In genomic region chr11:108342781-108343768, GRCm38 (mm10) we compare ENCODE assay signal across 8 mouse cellular contexts. TPM values are rescaled to one million over a fixed set of nuclear protein-coding genes. Genes with fewer than 3 reads are reported as not detected.
DNase-seq lines count a peak whose midpoint lies in the region; ATAC-seq lines count a peak whose summit lies in the region.

Apoh (plus strand) TSS chr11:108343354.

- no peaks in the 10 kb centered on the region for H3K9me3 ChIP-seq in hindbrain, embryonic 14.5 days (ENCODE audit: control insufficient read depth, low read length)
- no peaks in the 10 kb centered on the region for H3K9me3 ChIP-seq in megakaryocyte, embryonic 14.5 days

- peaks cover 9% of the 10 kb centered on the region; the same call in 1 of the 2 replicates for H3K36me3 ChIP-seq in hindbrain, embryonic 14.5 days (replicated peaks; ENCODE audit: control insufficient read depth, insufficient read depth)
- H3K36me3 ChIP-seq in megakaryocyte, embryonic 14.5 days (replicated peaks; ENCODE audit: low read length) = peaks cover 38% of the 10 kb centered on the region

- peak within 1 kb of the TSS; percentile 71 for H3K4me3 ChIP-seq in hindbrain, embryonic 14.5 days (replicated peaks; ENCODE audit: low read length)
- peak within 1 kb of the TSS; percentile 93 for H3K4me3 ChIP-seq in megakaryocyte, embryonic 14.5 days (replicated peaks)

- under 1% methylated on average over 72 of the region's 75 CpGs for WGBS in hindbrain, embryonic 14.5 days

- peak; percentile 79 for ATAC-seq in hindbrain, embryonic 14.5 days (ENCODE audit: low FRiP score)

- peak within 1 kb of the TSS; percentile 98 for H3K4me2 ChIP-seq in hindbrain, embryonic 14.5 days (replicated peaks)

- peak; percentile 45 for DNase-seq in WW6 (ENCODE audit: low read depth, low spot score)
- DNase-seq in cerebellum, adult 9-10 months = peak; percentile 42
- peak; percentile 86 for DNase-seq in gastrocnemius, adult 18-20 months (ENCODE audit: low spot score)
- DNase-seq in hindbrain, embryonic 14.5 days (ENCODE audit: low spot score) = no peak
- DNase-seq in left cerebral cortex, postnatal 10 days (ENCODE audit: extremely low spot score in 1 of 2, low spot score in 2 of 2) = peak; percentile 36 to 59
- DNase-seq in right cerebral cortex, postnatal 25 days = peak; percentile 46
- no peak for DNase-seq in c-Kit-positive CD71-positive TER-119-positive erythroid progenitor cells, embryonic 14.5 days (ENCODE audit: low spot score)

- intact Hi-C loops in left cerebral cortex, postnatal 10 days (cut with DNase I) = loop anchor here (10.0 kb wide), 1 partner anchor 188 kb away; no protein-coding TSS in a partner anchor

- H3K27ac ChIP-seq in hindbrain, embryonic 14.5 days = peak within 1 kb of the TSS; percentile 88

- peaks cover 14% of the 10 kb centered on the region for H3K4me1 ChIP-seq in hindbrain, embryonic 14.5 days (replicated peaks; ENCODE audit: control insufficient read depth, insufficient read depth, low read length)
- H3K4me1 ChIP-seq in megakaryocyte, embryonic 14.5 days = peaks cover 51% of the 10 kb centered on the region

- H3K9ac ChIP-seq in hindbrain, embryonic 14.5 days = peak within 1 kb of the TSS; percentile 82

- no peaks in the 10 kb centered on the region for H3K27me3 ChIP-seq in hindbrain, embryonic 14.5 days (ENCODE audit: control insufficient read depth, insufficient read depth, low read length)
- peaks cover 12% of the 10 kb centered on the region for H3K27me3 ChIP-seq in megakaryocyte, embryonic 14.5 days (replicated peaks)

RNA-seq across cellular contexts. Expression of gene Apoh, which starts in this region (rescaled TPM):
- total RNA-seq in gastrocnemius, adult 18-20 months (2021) = 1 to 10 TPM in 1 of 2 experiments, under 1 TPM in 1; 0.78 to 1.6 TPM
- polyA plus RNA-seq in hindbrain, embryonic 14.5 days (2014; fragmentation: Nextera tagmentation; extraction: Ambion mirVana) = 0.59 TPM in 1 of 2 replicates, not detected in the other
- under 1 TPM; 0.28 to 0.69 TPM for total RNA-seq in left cerebral cortex, postnatal 10 days (2021)
- polyA plus RNA-seq in megakaryocyte, embryonic 14.5 days (2012; ENCODE audit: insufficient read depth, low replicate concordance) = not detected in 2 replicates

Comparison
In these comparisons a context has a peak if more than half of its experiments do, and no peak if none do; other contexts are left out.
1. Peak in ATAC-seq, H3K4me3 ChIP-seq, H3K27ac ChIP-seq, H3K9ac ChIP-seq and H3K4me2 ChIP-seq in hindbrain, embryonic 14.5 days; RNA of the gene not detected or under 1 TPM.
2. Peak in DNase-seq in left cerebral cortex, postnatal 10 days; RNA of the gene not detected or under 1 TPM.
3. DNase-seq: peak in WW6 (single experiment), cerebellum, adult 9-10 months (single experiment), gastrocnemius, adult 18-20 months (single experiment) and right cerebral cortex, postnatal 25 days (single experiment); none in hindbrain, embryonic 14.5 days (single experiment) and c-Kit-positive CD71-positive TER-119-positive erythroid progenitor cells, embryonic 14.5 days (single experiment).